Mouse (Mus musculus): ENCODE measurements at regions not wholly inside any gene's neighbourhood (a gene's known extent, or its start where the extent isn't known, plus 50 kb on each side); places are given as distances from the start of the nearest gene placed in this dataset.

DNA sequence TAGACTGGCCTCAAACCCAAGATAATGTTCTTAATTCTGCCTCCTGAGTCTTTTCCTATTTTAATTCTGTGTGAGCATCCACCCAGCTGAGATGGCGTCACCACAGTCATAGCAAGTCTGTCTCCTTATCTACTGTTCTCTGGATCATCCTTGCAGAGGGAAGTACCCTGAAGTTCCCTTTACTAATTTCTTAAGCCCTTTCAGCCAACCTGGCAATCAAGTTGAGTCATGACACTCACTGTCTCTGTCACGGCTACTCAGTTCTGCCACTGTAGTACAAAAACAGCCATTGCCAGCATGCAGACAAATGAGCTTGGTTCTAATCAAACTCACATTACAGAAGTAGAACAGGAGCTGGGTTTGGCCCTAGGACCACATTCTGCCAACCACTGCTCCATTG, 227.5 kb downstream of the Zfp36l1 start:
- DNase-seq (ENCODE audit: low read depth, low spot score) = no peak

- no peak for DNase-seq (ENCODE audit: low read depth, low spot score)
Observed at GRCm38 (mm10) chr12:79883651-79884050, 229.2 kb downstream of the Zfp36l1 start.

GRCm38 (mm10) chr12:79880751-79881261, 232.0 kb downstream of the Zfp36l1 start:
- DNase-seq (ENCODE audit: low read depth, low spot score) = no peak

DNA sequence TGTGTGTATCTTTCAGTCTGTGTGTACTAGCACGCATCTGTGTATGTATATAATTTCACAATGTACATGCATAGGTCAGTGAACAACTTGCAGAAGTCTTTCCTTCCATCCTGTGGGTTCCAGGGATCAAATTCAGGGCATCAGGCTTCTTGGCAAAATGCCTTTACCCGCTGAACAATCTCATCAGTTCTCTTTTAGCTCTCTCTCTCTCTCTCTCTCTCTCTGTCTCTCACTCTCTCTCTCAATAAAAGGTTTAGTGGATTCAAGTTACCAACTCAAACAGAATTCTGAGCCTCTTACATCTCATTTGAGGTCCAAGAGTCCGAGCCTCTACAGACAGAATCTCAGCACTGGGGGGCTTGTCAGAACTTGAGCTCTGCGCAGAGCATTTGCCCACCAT, 232.5 kb downstream of the Zfp36l1 start:
- DNase-seq (ENCODE audit: low read depth, low spot score) = no peak

DNA sequence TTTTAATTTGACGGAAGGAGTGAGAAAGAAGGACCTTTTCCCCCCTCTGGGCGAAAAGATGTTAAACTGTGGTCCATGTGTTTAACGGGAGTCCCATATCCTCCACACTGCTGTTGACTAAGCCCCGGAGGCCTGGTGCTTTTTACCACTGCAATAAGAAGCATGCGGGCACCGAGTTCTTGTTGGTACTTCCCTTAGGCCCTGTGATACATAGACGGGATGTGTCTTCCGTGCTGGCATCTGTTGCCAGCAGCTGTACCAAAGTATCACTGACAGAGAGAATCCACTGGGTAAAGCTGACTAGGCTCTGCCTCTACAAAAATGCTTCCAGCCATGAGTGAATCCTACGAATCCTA, 232.9 kb downstream of the Zfp36l1 start:
- no peak for DNase-seq (ENCODE audit: low read depth, low spot score)

- DNase-seq (ENCODE audit: low read depth, low spot score) = no peak
Observed at GRCm38 (mm10) chr12:79879093-79879917, 233.5 kb downstream of the Zfp36l1 start.

GRCm38 (mm10) chr12:79878766-79879092, 234.1 kb downstream of the Zfp36l1 start:
- DNase-seq (ENCODE audit: low read depth, low spot score) = no peak

- no peak for DNase-seq (ENCODE audit: low read depth, low spot score)
Observed at GRCm38 (mm10) chr12:79878163-79878562, 234.7 kb downstream of the Zfp36l1 start.

- no peak for DNase-seq (ENCODE audit: low read depth, low spot score)
Observed at GRCm38 (mm10) chr12:79874333-79874732, 238.5 kb downstream of the Zfp36l1 start.

DNA sequence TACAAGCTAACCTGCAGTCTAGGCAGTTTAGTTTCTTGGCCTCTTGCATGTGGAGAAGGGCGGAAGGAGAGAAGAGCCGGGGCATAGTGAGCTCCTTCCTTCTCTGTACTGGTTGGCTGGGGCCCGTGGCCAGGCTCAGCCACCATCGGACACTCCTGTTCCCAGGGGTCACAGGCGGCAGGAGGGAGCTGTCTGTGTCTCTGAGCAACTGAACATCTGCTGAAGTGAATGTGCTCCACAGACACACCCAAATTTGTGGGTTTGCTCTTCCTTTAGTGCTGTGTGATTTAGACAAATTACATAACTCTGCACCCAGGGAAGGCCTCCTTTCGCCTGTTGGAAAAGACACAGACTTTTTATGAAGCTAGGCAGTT, 247.6 kb downstream of the Zfp36l1 start:
- no peak for DNase-seq (ENCODE audit: low read depth, low spot score)

DNA sequence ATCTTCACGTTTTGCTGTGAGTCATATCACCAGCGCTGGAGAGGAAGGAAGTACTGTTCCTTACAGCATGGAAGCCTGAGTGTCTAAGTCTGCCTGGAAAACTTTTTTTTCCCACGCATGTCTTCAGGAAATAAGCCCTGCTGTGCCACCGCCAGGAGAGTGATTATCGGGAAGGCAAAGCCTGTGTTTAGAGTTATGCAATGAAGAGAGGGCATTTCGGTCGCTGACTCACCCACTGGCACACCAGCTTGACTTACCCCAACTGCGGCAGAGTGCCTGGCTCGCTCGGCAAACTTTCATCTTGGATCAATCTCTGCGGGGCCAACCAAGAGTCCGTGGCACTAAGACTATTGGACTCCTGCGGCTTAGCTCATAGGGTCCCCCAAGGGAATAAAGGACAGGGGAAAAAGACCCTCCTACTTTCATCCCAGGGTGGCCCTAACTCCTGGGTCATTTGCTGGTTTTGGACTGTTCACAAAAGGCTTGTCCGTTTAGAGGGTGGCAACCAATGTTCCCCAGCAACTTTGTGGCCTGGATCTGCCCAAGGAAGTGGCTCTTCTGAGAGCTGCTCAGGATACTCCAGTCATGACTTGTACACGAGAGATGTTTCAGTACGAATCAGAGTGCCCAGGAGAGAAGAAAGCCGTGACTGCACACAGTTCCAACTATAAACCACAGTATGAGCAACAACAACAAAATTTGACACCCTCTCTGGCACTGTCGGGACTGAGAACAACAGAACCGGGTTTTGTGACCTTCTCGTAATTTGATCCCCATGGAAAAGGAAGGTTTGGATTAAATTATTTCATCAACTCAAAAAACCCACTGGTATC, 248.3 kb downstream of the Zfp36l1 start:
- DNase-seq (ENCODE audit: low read depth, low spot score) = no peak
